Mouse (Mus musculus) adrenal gland (tissue): ENCODE data around the gene Vezf1.

ENCODE experiments used
- intact Hi-C: fragments of 180-260 bp; cut with DNase I; formaldehyde crosslinking; loops from one replicate; pipeline ENCODE4 v1.15.1; 2025

Gene Vezf1

DNA sequence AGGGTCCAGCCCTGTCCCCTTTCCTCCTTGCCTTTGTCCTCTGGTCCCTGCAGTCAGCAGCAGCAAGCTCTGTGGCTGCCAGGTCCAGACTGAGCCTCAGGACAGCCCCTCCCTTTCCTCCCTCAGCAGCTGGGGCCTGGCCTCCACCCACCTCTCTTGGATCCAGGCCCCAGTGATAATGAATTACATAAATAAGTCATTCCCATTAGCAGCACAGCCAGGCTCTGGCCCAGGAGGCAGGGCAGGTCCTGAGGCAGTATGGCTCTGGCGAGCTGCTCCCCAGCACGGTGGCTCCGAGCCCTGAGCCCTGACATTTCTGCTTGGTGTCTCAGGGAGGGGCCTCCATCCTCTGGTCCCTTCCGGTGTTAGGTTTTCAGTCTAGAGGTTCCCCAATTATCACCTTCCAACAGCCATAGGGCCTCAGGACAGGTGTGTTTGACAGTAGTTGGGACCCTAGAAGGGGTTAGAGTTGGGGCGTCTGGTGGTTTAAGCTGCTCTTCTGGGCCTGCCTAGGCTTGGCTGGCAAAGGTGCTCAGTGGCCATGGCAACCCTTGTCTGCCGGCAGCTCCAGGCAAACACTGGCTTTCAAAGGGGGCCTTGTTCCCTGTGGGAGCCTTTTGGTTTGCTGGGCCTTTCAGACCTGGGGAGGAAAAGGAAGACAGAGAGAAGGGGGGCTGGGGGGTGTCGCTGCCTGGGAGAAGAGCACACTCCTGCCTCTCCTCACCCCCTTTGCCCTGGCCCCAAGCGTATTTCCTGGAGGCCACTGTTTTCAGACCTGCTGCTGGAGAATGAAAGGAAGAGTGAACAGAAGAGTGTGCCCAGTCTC, 51.0 kb downstream of the Vezf1 start:
- intact Hi-C loops: no loop called here

DNA sequence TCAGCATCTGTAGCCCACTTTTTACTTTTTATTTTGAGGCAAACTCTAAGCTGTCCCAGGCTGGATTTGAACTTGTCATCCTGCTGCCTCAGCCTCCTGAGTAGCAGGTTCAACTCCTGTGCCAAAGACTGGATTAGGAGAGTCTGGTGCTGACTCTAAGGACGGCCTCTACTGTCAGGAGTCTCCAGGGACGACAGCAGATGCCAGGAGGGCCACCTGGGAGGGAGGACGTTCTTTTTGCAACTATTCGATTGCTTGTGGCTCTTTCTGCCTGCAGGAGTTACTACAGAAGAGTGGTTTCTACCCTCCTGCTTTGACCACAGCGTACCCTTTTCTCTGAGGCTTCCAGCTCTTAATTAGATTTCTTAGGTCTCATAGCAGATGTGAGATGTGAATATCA, 54.5 kb downstream of the Vezf1 start:
- intact Hi-C loops: no loop called here

DNA sequence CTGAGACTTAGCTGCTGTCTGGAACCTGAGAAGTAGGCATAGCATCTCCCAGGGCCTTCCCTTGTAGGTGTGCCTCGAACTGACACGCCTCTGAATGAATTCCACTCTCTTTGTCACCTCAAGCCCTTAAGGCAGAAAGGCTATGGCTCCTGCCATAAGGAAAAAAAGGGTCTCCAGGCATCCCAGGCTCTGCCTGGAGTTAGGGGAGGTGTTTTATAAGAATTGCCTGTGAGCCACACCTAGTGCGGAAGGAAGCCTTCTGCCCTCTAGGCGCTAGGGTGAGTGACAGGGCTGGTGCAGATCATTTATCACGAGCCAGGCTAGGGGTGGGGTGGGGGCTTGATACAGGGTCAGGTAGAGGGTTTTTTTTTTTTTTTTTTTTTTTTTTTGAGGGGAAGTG, 54.9 kb downstream of the Vezf1 start:
- intact Hi-C loops: no loop called here

DNA sequence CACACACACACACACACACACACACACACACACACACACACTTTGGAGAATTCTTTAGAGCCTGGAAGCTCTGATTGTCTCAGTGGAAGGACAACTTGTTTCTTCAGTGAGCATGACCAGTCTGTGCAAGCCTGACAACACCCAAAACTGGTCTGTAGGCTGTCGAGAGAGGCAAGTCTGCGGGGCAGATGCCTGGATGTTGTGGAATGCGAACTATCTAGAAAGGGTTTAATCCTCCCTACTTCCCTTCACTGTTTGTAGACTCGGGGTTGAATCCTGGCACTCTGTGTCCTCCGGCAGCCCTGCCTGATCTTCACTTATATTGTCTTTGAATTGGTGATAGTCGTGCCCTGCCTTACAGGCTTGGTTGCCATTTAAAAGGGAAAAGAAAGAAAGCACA, 55.7 kb downstream of the Vezf1 start:
- intact Hi-C loops: no loop called here

DNA sequence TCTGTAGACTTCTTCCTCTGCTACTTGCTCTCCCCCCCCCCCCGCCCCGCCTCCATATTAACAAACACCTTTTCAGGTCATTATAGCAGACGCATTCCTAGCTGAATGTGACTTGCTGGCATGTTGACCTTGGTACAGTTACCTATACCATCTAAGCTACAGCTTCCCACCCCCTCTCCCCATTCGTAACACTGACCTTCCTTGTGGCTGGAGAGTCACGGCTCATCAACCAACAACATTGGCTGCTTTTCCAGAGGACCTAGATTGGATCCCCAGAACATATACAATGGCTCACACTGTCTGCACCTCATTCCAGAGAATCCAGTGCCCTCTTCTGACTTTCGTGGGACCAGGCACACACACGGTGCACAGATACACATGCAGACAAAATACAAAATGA, 57.4 kb downstream of the Vezf1 start:
- intact Hi-C loops: no loop called here

DNA sequence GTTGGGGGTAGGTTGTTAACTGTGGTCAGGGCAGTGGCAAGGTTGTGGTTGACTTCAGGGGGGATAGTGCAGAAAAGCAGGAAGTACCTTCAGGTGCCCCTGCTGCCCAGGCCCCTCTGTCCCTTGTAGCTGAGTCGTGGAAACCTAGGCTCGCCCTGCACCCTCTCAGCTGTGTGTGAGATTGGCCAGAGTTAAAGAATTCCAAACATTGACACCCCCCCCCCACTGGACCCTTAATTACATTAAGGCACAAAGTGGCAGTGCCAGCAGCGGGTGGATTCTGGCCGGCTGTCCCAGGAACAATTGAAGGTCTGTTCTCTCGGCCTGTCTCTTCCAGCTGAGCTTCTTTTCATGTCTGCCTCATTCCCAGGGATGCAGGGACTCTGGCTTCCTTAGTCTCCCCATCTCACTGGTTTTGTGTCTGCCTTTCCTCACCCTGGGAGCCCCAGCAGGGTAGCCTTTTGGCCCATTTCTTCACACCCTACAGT, 58.3 kb downstream of the Vezf1 start:
- intact Hi-C loops: no loop called here

DNA sequence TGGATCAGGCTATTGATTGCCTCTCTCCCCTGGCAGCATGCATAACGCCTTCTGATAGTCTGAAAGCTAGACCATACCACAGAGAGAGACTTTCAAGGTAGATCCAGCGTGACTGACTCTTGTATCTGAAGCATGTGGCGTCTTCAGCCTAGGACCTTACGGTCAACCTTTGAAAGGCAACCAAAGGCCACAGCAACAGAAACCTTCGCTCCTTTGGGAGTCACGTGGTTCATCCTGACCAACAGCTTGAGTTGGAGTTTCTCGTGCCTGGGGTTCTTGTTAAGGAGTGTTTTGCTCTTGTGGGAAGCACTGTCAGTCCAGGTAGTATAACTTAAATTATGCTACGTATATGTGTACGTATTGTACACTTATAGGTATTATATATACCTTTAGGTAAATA, 60.4 kb downstream of the Vezf1 start:
- intact Hi-C loops: no loop called here

DNA sequence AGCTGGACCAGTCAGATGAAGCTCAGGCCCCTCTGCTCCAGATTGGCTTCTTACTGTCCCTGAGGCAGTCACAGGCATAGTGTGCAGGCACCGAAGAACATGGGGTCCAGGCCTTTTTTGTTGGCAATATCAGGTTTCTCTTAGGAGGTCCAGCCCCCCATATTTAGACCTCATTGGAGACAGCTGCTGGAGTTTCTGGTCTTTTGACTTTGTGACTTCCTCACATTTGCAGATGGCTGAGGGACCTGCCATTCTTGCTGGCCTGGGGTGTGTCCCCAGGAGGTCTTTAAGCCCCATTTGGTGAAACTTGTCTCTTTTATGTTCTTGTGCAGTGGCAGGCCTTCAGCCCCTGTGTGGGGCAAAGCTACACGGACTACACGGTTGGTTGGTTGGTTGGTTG, 61.2 kb downstream of the Vezf1 start:
- intact Hi-C loops: no loop called here

DNA sequence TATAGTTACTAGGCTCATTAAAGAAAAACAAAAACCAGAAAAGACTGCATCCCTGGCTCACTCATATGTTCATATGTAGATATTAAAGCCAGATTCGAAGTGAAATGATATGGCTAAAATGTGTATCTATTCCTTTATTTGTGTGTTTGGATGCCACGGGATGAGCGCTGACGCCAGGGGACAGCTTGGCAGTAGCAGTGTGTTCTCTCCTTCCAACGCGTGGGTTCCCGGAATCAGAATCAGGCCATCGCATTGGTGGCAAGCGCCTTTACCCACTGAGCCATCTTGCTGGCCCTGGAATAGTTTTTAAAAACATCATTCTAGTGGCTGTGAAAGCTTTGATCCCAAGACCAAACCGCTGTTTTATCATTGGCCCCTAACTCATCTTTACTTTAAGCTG, 61.9 kb downstream of the Vezf1 start:
- intact Hi-C loops: no loop called here

DNA sequence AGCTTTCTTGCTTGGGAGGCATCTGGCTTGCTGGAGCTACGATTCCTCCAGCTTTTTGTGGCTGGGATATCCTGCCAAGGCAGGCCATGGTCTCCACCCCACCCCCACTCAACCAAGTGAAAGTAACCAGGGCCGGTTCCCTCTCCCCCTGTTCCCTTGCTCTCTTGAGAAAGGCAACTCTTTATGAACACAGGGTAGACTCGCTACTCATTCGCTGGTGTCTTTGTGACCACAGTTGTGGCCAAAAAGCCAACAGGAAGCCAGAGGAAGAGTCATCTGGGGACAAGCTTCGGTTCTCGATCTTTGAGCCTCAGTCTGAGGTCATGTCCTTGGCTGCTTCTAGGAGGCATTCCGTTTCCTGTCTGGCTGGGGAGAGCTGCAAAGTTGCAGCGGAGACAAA, 63.8 kb downstream of the Vezf1 start:
- intact Hi-C loops: no loop called here
